Mouse (Mus musculus) stomach, postnatal 0 days (tissue): ENCODE measurements around the gene Arhgap15.

Experiments
- CTCF ChIP-seq: IDR thresholded peaks from 2 replicates; pipeline ENCODE4 v1.5.1; 2016; ENCODE audit warnings: antibody characterized with exemption, low read depth, mild to moderate bottlenecking, moderate library complexity
- EP300 ChIP-seq: optimal IDR thresholded peaks from 2 replicates; pipeline ENCODE3; 2016; ENCODE audit warnings: antibody characterized with exemption

- TF ChIP-seq EP300, result no peak
- TF ChIP-seq CTCF, result no peak
These were observed 327.9 kb downstream of the Arhgap15 start for GRCm38 (mm10) chr2:44076570-44076969.
